Mouse (Mus musculus) bone marrow, adult 2 months (tissue): ENCODE measurements at regions not wholly inside any gene's neighbourhood (a gene's known extent, or its start where the extent isn't known, plus 50 kb on each side); places are given as distances from the start of the nearest gene placed in this dataset.

ENCODE experiments used
- H3K27ac ChIP-seq: fragments of 200-500 bp; 2 replicates; pipeline ENCODE4 v1.5.1; 2012; ENCODE audit warnings: low read depth, mild to moderate bottlenecking, control low read depth, inconsistent platforms, low read length; ENCODE audit not compliant: control insufficient read depth, poor library complexity, insufficient read depth
- H3K4me1 ChIP-seq: fragments of 200-500 bp; 2 replicates; pipeline ENCODE4 v1.6.1; 2011; ENCODE audit warnings: low read length; ENCODE audit not compliant: control insufficient read depth, insufficient read depth
- H3K4me3 ChIP-seq: fragments of 200-500 bp; replicated peaks from 2 replicates; pipeline ENCODE3; 2011; ENCODE audit warnings: mild to moderate bottlenecking, low read depth, low read length, control low read depth; ENCODE audit not compliant: control insufficient read depth
- CTCF ChIP-seq: fragments of 200-500 bp; IDR thresholded peaks from 2 replicates; pipeline ENCODE4 v1.5.1; 2011; ENCODE audit warnings: low read length, control low read depth; ENCODE audit not compliant: control insufficient read depth, insufficient read depth
- POLR2A ChIP-seq: fragments of 200-500 bp; IDR thresholded peaks from 2 replicates; pipeline ENCODE4 v1.6.1; 2011; ENCODE audit warnings: low read depth, mild to moderate bottlenecking, control low read depth, low read length, borderline replicate concordance; ENCODE audit not compliant: control insufficient read depth
- WGBS: fragments of 180-500 bp; shearing (Covaris S2); methylation state at CpG from one replicate; pipeline ENCODE4 v1.1.7; 2018; 5-methylcytosine and 5-hydroxymethylcytosine counted together

- 84% methylated on average over 5 of the region's 5 CpGs for WGBS
- no peak for TF ChIP-seq POLR2A
- no peak for TF ChIP-seq CTCF
- no peak overlapping the region for H3K27ac ChIP-seq
- no peak overlapping the region for H3K4me3 ChIP-seq
- H3K4me1 ChIP-seq = no peaks in the 10 kb centered on the region
These were observed 433.1 kb downstream of the Btbd3 start for GRCm38 (mm10) chr2:138689497-138689896.

GRCm38 (mm10) chr2:138702783-138703182 is 446.4 kb downstream of the Btbd3 start:
- H3K27ac ChIP-seq = no peak overlapping the region
- H3K4me1 ChIP-seq = no peaks in the 10 kb centered on the region
- TF ChIP-seq POLR2A (no peak), CTCF (no peak)
- WGBS = 77% methylated on average over 4 of the region's 4 CpGs
- no peak overlapping the region for H3K4me3 ChIP-seq

GRCm38 (mm10) chr2:138703943-138704541 is 447.7 kb downstream of the Btbd3 start:
- WGBS = 81% methylated on average over 4 of the region's 4 CpGs
- Histone ChIP-seq H3K4me3 (no peak overlapping the region), H3K4me1 (no peaks in the 10 kb centered on the region), H3K27ac (no peak overlapping the region)
- no peak for TF ChIP-seq CTCF
- no peak for TF ChIP-seq POLR2A

DNA sequence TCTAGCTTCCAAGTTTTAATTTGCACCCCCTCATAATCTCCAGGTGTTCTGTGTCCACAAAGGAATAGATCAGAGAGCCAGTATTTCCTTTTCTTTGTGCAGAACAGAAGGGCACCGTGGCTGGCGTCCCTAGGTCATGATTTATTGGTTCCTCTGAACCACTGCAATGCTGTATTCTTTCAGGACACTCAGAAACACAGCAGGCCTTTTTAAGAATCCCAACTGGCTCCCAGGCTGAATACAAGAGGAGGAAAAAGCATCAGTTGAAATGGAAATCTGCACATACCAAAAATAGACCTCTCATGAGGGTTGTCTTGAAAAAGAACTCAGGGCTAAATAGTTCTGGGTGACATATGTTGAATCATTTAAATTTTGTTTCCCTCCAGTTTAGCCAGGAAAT is 452.4 kb downstream of the Btbd3 start:
- H3K27ac ChIP-seq = no peak overlapping the region
- no peaks in the 10 kb centered on the region for H3K4me1 ChIP-seq
- no peak overlapping the region for H3K4me3 ChIP-seq
- WGBS = 29% methylated on average over 2 of the region's 2 CpGs
- TF ChIP-seq POLR2A = no peak
- no peak for TF ChIP-seq CTCF

GRCm38 (mm10) chr2:138733846-138734245 is 477.5 kb downstream of the Btbd3 start:
- no peak overlapping the region for H3K27ac ChIP-seq
- TF ChIP-seq CTCF (no peak), POLR2A (no peak)
- no peaks in the 10 kb centered on the region for H3K4me1 ChIP-seq
- H3K4me3 ChIP-seq = no peak overlapping the region
- WGBS = 61% methylated on average over 2 of the region's 2 CpGs

DNA sequence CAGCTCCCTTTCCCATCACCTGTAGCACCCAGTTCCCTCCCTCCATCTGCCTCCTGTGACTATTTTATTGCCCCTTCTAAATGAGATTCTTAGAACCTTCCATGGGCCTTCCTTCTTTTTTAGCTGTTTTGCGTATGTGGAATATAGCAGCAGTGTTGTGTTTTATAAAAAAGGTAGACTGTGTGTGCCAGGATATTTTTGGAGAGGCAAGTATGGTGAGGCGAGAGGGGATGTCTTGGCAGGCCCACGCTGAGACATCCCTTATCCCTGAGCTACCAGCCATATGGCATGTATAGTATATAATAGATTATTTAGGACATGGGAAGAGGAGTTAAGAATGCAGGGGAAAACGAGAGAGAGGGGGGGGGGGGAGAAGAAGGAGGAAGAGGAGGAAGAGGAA is 488.4 kb downstream of the Btbd3 start:
- H3K4me3 ChIP-seq = no peak overlapping the region
- H3K4me1 ChIP-seq = no peaks in the 10 kb centered on the region
- H3K27ac ChIP-seq = no peak overlapping the region
- TF ChIP-seq CTCF = no peak
- no peak for TF ChIP-seq POLR2A
- 64% methylated on average over 4 of the region's 4 CpGs for WGBS

DNA sequence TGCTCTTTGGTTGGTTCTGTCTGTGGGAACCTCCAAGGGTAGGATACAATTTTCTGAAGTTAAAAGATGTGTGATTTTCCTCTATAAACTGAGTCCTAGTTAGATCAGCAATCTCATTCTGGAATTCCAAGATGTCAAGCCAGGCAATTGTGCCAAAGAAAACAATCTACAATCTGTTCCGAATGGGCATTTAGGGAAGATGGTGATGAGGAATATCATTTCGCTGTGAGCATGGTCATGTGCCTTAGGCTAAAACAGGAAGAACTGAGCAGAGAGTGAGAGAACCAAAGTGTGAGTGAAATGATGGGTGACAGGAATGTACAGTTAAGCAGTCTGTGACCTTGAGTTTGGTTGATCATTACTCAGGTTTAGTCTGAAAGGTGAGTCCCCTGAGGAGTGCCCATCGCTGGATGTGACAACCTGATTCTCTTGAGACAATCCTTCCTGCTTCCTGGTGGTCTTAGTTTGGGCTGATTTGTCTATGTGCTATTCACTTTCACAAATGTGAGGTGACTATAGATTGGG is 504.1 kb downstream of the Btbd3 start:
- no peak overlapping the region for H3K27ac ChIP-seq
- TF ChIP-seq POLR2A (no peak), CTCF (no peak)

GRCm38 (mm10) chr2:138761400-138761799 is 505.0 kb downstream of the Btbd3 start:
- 82% methylated on average over 1 of the region's 1 CpGs for WGBS
- TF ChIP-seq POLR2A (no peak), CTCF (no peak)

More for the DNA sequence above, 504.1 kb downstream of the Btbd3 start:
- 75% methylated on average over 3 of the region's 3 CpGs for WGBS
- Histone ChIP-seq H3K4me1 (no peaks in the 10 kb centered on the region), H3K4me3 (no peak overlapping the region)

DNA sequence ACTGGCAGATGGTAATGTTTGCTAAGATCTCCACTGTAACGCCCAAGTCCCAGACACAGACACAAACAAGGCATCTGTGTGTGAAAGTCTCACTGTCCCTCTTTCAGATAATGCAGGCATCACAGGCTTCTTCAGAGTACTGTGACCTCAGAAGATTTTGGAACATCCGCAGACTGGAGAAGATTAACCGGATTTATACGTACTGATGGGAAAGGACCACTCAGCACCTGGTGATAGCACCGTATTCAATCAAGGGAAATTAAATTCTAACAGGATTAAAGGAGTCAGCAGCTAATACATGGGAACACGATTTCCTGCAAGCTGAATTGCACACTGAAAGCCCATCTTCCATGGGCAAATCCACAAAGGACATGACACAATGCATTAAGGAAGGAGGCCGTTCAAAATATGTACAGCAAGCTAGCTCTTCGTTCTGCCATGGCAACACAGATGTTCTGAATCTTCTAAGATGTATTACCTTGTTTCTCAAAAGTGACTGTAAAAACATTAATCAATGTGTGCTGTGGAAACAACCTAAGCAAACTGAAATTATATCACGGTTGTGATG is 510.0 kb downstream of the Btbd3 start:
- H3K4me3 ChIP-seq = no peak overlapping the region
- H3K4me1 ChIP-seq = no peaks in the 10 kb centered on the region
- no peak overlapping the region for H3K27ac ChIP-seq
- TF ChIP-seq CTCF = no peak
- TF ChIP-seq POLR2A = no peak
- 78% methylated on average over 9 of the region's 9 CpGs for WGBS

More at GRCm38 (mm10) chr2:138761400-138761799, 505.0 kb downstream of the Btbd3 start:
- H3K27ac ChIP-seq = no peak overlapping the region
- H3K4me3 ChIP-seq = no peak overlapping the region
- H3K4me1 ChIP-seq = no peaks in the 10 kb centered on the region
